Mouse (Mus musculus) hindbrain, embryonic 11.5 days (tissue): Measurements from ENCODE around the gene Naa30. TPM values are rescaled to one million over a fixed set of nuclear protein-coding genes. Genes with fewer than 3 reads are reported as not detected.
A peak's percentile ranks its signal among the peaks of the same experiment; 100 is the strongest.

Source experiments
- ATAC-seq: fragments of 200-750 bp; cut with Nextera tagmentation; 2 replicates; pipeline ENCODE4 v1.8.0; 2017; ENCODE audit warnings: mild to moderate bottlenecking, moderate TSS enrichment, moderate library complexity; ENCODE audit not compliant: low FRiP score
- DNase-seq: peaks from one replicate; pipeline ENCODE4 v3.0.0-alpha.2; 2015; ENCODE audit warnings: low spot score
- H3K27ac ChIP-seq: fragments of 300-500 bp; sonication (generic); 2 replicates; pipeline ENCODE4 v1.5.1; 2014; ENCODE audit warnings: mild to moderate bottlenecking, low read depth, low read length
- H3K27me3 ChIP-seq: fragments of 300-500 bp; sonication (generic); 2 replicates; pipeline ENCODE4 v1.6.1; 2014; ENCODE audit warnings: mild to moderate bottlenecking, low read length, moderate library complexity, mixed read lengths; ENCODE audit not compliant: control insufficient read depth, insufficient read depth
- H3K36me3 ChIP-seq: fragments of 300-500 bp; sonication (generic); 2 replicates; pipeline ENCODE4 v1.6.1; 2014; ENCODE audit warnings: mild to moderate bottlenecking, low read length, moderate library complexity, mixed read lengths; ENCODE audit not compliant: control insufficient read depth, insufficient read depth
- H3K4me1 ChIP-seq: fragments of 300-500 bp; sonication (generic); replicated peaks from 2 replicates; pipeline ENCODE4 v1.6.1; 2014; ENCODE audit warnings: low read length, mixed read lengths; ENCODE audit not compliant: control insufficient read depth, insufficient read depth
- H3K4me2 ChIP-seq: fragments of 300-500 bp; sonication (generic); replicated peaks from 2 replicates; pipeline ENCODE4 v1.6.1; 2014; ENCODE audit warnings: mild to moderate bottlenecking, low read depth, low read length
- H3K4me3 ChIP-seq: fragments of 300-500 bp; sonication (generic); 2 replicates; pipeline ENCODE4 v1.5.1; 2014; ENCODE audit warnings: low read depth, low read length
- H3K9ac ChIP-seq: fragments of 300-500 bp; sonication (generic); 2 replicates; pipeline ENCODE4 v1.6.1; 2014; ENCODE audit warnings: low read depth, low read length
- H3K9me3 ChIP-seq: fragments of 300-500 bp; sonication (generic); 2 replicates; pipeline ENCODE4 v1.6.1; 2016; ENCODE audit warnings: low read length; ENCODE audit not compliant: control insufficient read depth
- WGBS: fragments of 180-500 bp; shearing (Covaris S2); extraction: QIAGEN DNeasy Blood & Tissue Kit; methylation state at CpG from one replicate; pipeline ENCODE4 v1.1.7; 2014; 5-methylcytosine and 5-hydroxymethylcytosine counted together
- polyA plus RNA-seq: library from polyadenylated mRNA; unstranded; fragments of >200 nt; fragmentation: Nextera tagmentation; extraction: Ambion mirVana; gene quantifications from 2 replicates; pipeline ENCODE4 v1.2.1, GENCODE M21; 2014

Naa30 gene
- polyA plus RNA-seq: 16.9 and 18.9 TPM in 2 replicates

DNA sequence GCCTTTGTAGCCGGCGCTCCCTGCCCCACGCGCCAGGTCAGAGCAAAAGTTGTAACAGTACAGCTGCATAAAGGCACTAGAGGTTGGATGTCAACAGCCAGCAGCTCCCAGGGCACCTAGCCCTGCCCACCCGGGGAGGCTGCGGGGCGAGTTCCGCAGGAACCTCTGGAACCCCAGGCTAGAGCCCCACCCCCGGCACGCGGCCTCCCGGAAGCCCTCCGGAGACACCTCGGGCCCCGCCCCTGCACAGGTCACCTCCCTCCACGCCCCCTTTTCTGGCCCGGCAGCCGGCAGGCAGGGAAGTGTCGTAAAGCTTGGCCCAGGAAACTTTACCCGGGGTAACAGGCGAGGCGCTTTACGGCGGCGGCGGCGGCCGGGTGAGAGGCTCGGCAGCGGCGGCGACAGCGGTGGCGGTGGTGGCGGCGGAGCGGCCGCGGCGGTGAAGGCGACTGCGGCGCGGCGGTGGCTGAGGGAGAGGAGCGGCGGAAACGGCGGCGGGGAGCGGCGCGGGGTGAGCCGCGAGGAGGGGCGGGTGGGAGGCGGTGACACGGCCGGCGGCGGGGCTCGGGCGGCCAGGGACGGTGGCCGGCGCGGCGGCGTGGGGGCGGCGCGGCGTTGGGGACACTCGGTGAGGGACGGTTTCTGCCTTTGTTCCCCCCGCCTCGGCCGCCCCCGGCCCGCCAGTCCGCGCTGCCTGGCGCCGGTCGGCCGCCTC lies at the start of gene Naa30:
Naa30 (plus strand) TSS at position 360 of the 715 bp plus-strand sequence.
- no peaks in the 10 kb centered on the region for H3K27me3 ChIP-seq
- peak within 1 kb of the TSS; percentile 96 for H3K4me3 ChIP-seq
- H3K4me1 ChIP-seq: peaks cover 9% of the 10 kb centered on the region
- H3K9ac ChIP-seq: peak within 1 kb of the TSS; percentile 94
- peak within 1 kb of the TSS; percentile 84 for H3K27ac ChIP-seq
- no peaks in the 10 kb centered on the region for H3K36me3 ChIP-seq
- DNase-seq (peak; percentile 95), ATAC-seq (peak; percentile 94)
- H3K9me3 ChIP-seq: no peaks in the 10 kb centered on the region
- H3K4me2 ChIP-seq: peak within 1 kb of the TSS; percentile 86
- under 1% methylated on average over 45 of the region's 86 CpGs for WGBS

- H3K36me3 ChIP-seq: no peaks in the 10 kb centered on the region
- peak overlapping the region; percentile 0; the same call in 1 of the 2 replicates for H3K9ac ChIP-seq
- no peaks in the 10 kb centered on the region for H3K27me3 ChIP-seq
- 62% methylated on average over 23 of the region's 23 CpGs for WGBS
- peak; percentile 49 for DNase-seq
- H3K4me1 ChIP-seq: no peaks in the 10 kb centered on the region
- H3K4me2 ChIP-seq: peak overlapping the region; percentile 24
- H3K9me3 ChIP-seq: no peaks in the 10 kb centered on the region
- 0 out of 2 replicates have a peak, but pooled peaks have one; percentile 49 for ATAC-seq
- no peak overlapping the region for H3K27ac ChIP-seq
- H3K4me3 ChIP-seq: no peak overlapping the region
Observed at GRCm38 (mm10) chr14:49127162-49127779, 44.8 kb upstream of the Naa30 start.

DNA sequence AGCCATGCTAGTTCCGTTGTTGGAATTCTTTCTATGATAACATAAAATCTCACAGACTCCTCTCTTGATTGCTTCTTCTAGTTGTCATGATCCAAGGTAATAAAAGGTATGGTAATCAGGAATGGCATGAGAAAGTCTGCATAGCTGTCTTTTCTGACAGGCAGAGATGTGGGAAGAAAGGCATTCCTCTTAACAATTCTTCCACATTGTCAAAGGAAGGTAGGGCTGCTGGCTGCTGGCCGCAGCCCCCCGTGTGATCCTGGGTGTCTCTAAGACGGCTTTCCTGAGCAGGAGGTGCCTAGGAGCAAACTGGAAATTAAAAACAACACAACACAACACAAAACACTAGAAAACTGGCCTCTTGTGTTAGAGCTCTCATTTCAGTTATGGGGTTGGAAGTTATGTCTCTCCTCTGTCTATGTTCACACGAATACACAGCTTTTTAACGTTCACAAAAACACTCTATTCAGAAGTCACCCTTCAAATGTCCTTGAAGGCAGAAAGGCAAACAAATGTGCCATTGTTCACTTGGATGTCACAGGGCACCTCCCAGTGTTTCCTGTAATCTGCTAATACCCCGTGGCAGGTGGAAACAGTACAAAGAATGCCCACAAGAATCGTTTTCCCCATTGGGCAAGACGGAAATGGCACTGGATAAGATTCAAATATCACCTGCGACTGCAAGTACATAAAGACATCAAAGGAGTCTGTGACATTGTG lies 43.3 kb upstream of the Naa30 start:
- H3K27ac ChIP-seq: no peak overlapping the region
- no peak overlapping the region for H3K9ac ChIP-seq
- DNase-seq: no peak
- H3K36me3 ChIP-seq: no peaks in the 10 kb centered on the region
- H3K27me3 ChIP-seq: no peaks in the 10 kb centered on the region
- no peak for ATAC-seq
- H3K4me2 ChIP-seq: no peak overlapping the region
- H3K4me1 ChIP-seq: no peaks in the 10 kb centered on the region
- WGBS: 52% methylated on average over 10 of the region's 10 CpGs
- no peak overlapping the region for H3K4me3 ChIP-seq
- H3K9me3 ChIP-seq: no peaks in the 10 kb centered on the region

GRCm38 (mm10) chr14:49132391-49132790 lies 39.6 kb upstream of the Naa30 start:
- no peaks in the 10 kb centered on the region for H3K4me1 ChIP-seq
- ATAC-seq (no peak), DNase-seq (no peak)
- no peak overlapping the region for H3K4me2 ChIP-seq
- no peak overlapping the region for H3K27ac ChIP-seq
- no peaks in the 10 kb centered on the region for H3K9me3 ChIP-seq
- no peaks in the 10 kb centered on the region for H3K36me3 ChIP-seq
- no peak overlapping the region for H3K9ac ChIP-seq
- no peak overlapping the region for H3K4me3 ChIP-seq
- H3K27me3 ChIP-seq: no peaks in the 10 kb centered on the region
- WGBS: 93% methylated on average over 3 of the region's 3 CpGs

- ATAC-seq: no peak
- Histone ChIP-seq H3K9ac (no peak overlapping the region), H3K4me2 (no peak overlapping the region), H3K27me3 (no peaks in the 10 kb centered on the region), H3K36me3 (no peaks in the 10 kb centered on the region), H3K27ac (no peak overlapping the region), H3K9me3 (no peaks in the 10 kb centered on the region), H3K4me1 (no peaks in the 10 kb centered on the region; the same call in 1 of the 2 replicates), H3K4me3 (no peak overlapping the region)
- WGBS: 61% methylated on average over 1 of the region's 1 CpGs
- no peak for DNase-seq
Observed at GRCm38 (mm10) chr14:49138171-49138570, 33.9 kb upstream of the Naa30 start.

DNA sequence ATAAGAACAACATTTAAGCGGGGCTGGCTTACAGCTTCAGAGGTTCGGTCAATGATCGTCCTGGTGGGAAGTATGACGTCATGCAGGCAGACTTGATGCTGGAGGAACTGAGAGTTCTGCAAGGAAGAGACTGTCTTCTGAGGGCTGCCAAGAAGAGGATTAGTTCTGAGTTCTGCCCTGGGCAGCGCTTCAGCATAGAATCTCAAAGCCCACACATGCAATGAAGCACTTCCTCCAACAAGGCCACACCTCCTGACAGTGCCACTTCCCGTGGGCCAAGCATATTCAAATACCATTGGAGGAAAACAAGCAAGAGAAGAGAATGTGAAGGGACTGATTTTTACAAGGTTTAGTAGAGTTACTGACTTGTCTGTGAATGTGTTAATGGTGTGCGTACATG lies 31.3 kb upstream of the Naa30 start:
- no peak overlapping the region for H3K9ac ChIP-seq
- no peaks in the 10 kb centered on the region for H3K9me3 ChIP-seq
- no peaks in the 10 kb centered on the region; the same call in 1 of the 2 replicates for H3K4me1 ChIP-seq
- H3K27ac ChIP-seq: no peak overlapping the region
- no peak for DNase-seq
- no peaks in the 10 kb centered on the region for H3K27me3 ChIP-seq
- no peak overlapping the region for H3K4me2 ChIP-seq
- no peaks in the 10 kb centered on the region for H3K36me3 ChIP-seq
- no peak for ATAC-seq
- no peak overlapping the region for H3K4me3 ChIP-seq
- WGBS: 98% methylated on average over 7 of the region's 7 CpGs

GRCm38 (mm10) chr14:49153801-49154200 lies 18.2 kb upstream of the Naa30 start:
- DNase-seq (peak; percentile 86), ATAC-seq (no peak)
- Histone ChIP-seq H3K4me3 (no peak overlapping the region), H3K27me3 (no peaks in the 10 kb centered on the region), H3K9ac (no peak overlapping the region), H3K27ac (no peak overlapping the region), H3K4me1 (no peaks in the 10 kb centered on the region), H3K4me2 (no peak overlapping the region), H3K9me3 (no peaks in the 10 kb centered on the region), H3K36me3 (no peaks in the 10 kb centered on the region)
- 36% methylated on average over 7 of the region's 7 CpGs for WGBS

DNA sequence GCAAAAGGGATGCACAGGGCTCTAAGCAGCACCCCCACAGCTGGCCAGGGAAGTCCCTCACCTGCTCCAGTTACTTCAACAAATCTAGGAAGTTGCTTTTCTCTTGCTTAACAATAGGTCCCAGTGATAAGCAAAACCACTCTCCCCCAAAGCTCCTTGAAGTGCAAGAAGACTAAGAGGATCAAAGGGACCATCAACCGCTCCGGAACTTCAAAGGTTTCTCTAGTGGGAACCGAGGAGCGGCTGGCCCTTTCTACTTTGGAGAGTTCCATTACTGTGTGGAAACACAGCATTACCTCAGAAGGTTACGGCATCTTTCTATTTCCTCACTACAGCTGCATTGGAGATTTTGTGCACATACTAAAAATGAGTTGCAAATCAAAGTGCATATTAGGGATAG lies 16.5 kb upstream of the Naa30 start:
- Histone ChIP-seq H3K4me2 (no peak overlapping the region), H3K4me3 (no peak overlapping the region), H3K9me3 (no peaks in the 10 kb centered on the region), H3K4me1 (no peaks in the 10 kb centered on the region), H3K36me3 (no peaks in the 10 kb centered on the region), H3K27ac (no peak overlapping the region), H3K27me3 (no peaks in the 10 kb centered on the region), H3K9ac (no peak overlapping the region)
- no peak for DNase-seq
- 38% methylated on average over 5 of the region's 5 CpGs for WGBS
- ATAC-seq: no peak
